Mouse (Mus musculus): ENCODE data around the gene Mrtfb.

DNA sequence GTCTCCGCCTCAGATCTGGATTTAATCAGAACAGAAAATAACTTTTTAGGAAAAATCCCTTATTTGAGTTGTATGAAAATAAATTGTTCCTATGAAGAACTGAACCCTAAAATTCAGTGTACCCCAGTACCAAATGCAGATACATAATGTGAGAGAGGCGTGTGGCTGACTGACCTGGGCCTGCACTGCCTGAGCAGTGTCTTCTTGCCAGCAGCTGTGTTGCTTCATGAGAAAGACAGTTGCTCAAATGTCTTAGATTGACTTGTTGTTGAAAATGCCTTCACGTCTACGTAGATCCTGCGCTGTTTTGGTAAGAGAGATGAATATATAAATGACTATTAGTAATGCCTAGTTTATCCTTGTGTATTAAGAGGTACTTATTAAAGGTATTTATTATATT, 104.6 kb downstream of the Mrtfb start:
- TF ChIP-seq EP300 (IDR thresholded peaks at IDR 0.05; ENCODE audit: insufficient read depth, low read depth, low read length) = no peak
- no peak for TF ChIP-seq CTCF (IDR thresholded peaks at IDR 0.05)

Data from heart, adult 2 months (tissue).